Mouse (Mus musculus) midbrain, postnatal 0 days (tissue): Measurements from ENCODE around the gene Piezo1. TPM values are rescaled to one million over a fixed set of nuclear protein-coding genes. Genes with fewer than 3 reads are reported as not detected.

ENCODE experiments used
- ATAC-seq: fragments of 200-750 bp; cut with Nextera tagmentation; 2 replicates; pipeline ENCODE4 v1.8.0; 2017; ENCODE audit warnings: moderate number of reproducible peaks, mild to moderate bottlenecking, moderate TSS enrichment, moderate library complexity; ENCODE audit not compliant: low FRiP score
- DNase-seq: peaks from one replicate; pipeline ENCODE4 v3.0.0-alpha.2; 2015; ENCODE audit warnings: low spot score
- H3K27ac ChIP-seq: fragments of 300-500 bp; sonication (generic); 2 replicates; pipeline ENCODE4 v1.5.1; 2014; ENCODE audit warnings: low read depth, mild to moderate bottlenecking, low read length, mixed read lengths
- H3K27me3 ChIP-seq: fragments of 300-500 bp; sonication (generic); 2 replicates; pipeline ENCODE4 v1.6.1; 2014; ENCODE audit warnings: low read length, control low read depth, mixed read lengths; ENCODE audit not compliant: insufficient read depth
- H3K36me3 ChIP-seq: fragments of 300-500 bp; sonication (generic); 2 replicates; pipeline ENCODE4 v1.6.1; 2014; ENCODE audit warnings: low read length, control low read depth, mixed read lengths; ENCODE audit not compliant: insufficient read depth
- H3K4me1 ChIP-seq: fragments of 300-500 bp; sonication (generic); 2 replicates; pipeline ENCODE4 v1.6.1; 2014; ENCODE audit warnings: mild to moderate bottlenecking, control low read depth, antibody characterized with exemption, low read length, mixed read lengths; ENCODE audit not compliant: insufficient read depth
- H3K4me2 ChIP-seq: fragments of 300-500 bp; sonication (generic); 2 replicates; pipeline ENCODE4 v1.6.1; 2014; ENCODE audit warnings: low read depth, mild to moderate bottlenecking, low read length, mixed read lengths; ENCODE audit not compliant: poor library complexity, severe bottlenecking
- H3K4me3 ChIP-seq: fragments of 300-500 bp; sonication (generic); 2 replicates; pipeline ENCODE4 v1.5.1; 2014; ENCODE audit warnings: low read depth, mild to moderate bottlenecking, low read length, moderate library complexity
- H3K9ac ChIP-seq: fragments of 300-500 bp; sonication (generic); replicated peaks from 2 replicates; pipeline ENCODE4 v1.6.1; 2014; ENCODE audit warnings: mild to moderate bottlenecking, low read length, moderate library complexity, mixed read lengths; ENCODE audit not compliant: poor library complexity, severe bottlenecking
- H3K9me3 ChIP-seq: fragments of 300-500 bp; sonication (generic); 2 replicates; pipeline ENCODE4 v1.6.1; 2016; ENCODE audit warnings: low read length, control low read depth
- CTCF ChIP-seq: IDR thresholded peaks from 2 replicates; pipeline ENCODE4 v1.5.1; 2016; ENCODE audit warnings: antibody characterized with exemption, mild to moderate bottlenecking
- whole genome bisulfite sequencing: fragments of 180-500 bp; shearing (Covaris S2); extraction: QIAGEN DNeasy Blood & Tissue Kit; methylation state at CpG from one replicate; pipeline ENCODE4 v1.1.7; 2014; 5-methylcytosine and 5-hydroxymethylcytosine counted together
- polyA plus RNA-seq: library from polyadenylated mRNA; unstranded; fragments of >200 nt; fragmentation: Nextera tagmentation; extraction: Ambion mirVana; gene quantifications from 2 replicates; pipeline ENCODE4 v1.2.1, GENCODE M21; 2015
- total RNA-seq: library from RNA; depleted of rRNA; stranded (reverse); fragments of >200 nt; gene quantifications from 2 replicates; pipeline ENCODE4 v1.2.3, GENCODE M21; 2014

The Piezo1 gene
- total and polyA plus RNA-seq, 2 experiments from 2014 or later: 1.8 to 10.8 TPM

GRCm38 (mm10) chr8:122463651-122464640 is 87.2 kb downstream of the Piezo1 start:
- 71% methylated on average over 12 of the region's 12 CpGs for whole genome bisulfite sequencing
- H3K9me3 ChIP-seq: no peaks in the 10 kb centered on the region
- TF ChIP-seq CTCF: no peak

DNA sequence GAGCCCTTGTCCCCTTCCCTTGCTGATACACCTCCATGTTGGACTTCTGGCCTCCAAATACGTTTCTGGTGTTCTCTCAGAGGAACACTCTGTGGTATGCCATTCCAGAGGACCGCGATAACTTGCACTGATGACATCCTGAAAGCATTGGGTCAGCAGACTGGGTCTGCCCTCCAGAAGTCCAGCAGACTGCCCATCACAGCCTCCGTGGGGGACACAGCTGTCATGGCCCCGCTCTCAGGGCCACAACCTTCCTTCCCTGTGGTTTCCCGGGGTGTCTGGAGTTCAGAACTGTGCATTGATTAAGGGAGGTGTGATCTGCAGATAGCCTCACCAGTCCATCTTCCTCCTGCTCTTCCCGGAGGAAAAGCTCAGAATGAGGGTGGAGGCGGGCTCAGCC is 88.6 kb downstream of the Piezo1 start:
- 69% methylated on average over 8 of the region's 8 CpGs for WGBS

More at GRCm38 (mm10) chr8:122463651-122464640, 87.2 kb downstream of the Piezo1 start:
- no peak overlapping the region for H3K9ac ChIP-seq
- H3K36me3 ChIP-seq: peaks cover 33% of the 10 kb centered on the region
- no peak for DNase-seq
- no peak for ATAC-seq
- H3K27ac ChIP-seq: no peak overlapping the region
- H3K4me2 ChIP-seq: no peak overlapping the region
- H3K4me1 ChIP-seq: peaks cover 6% of the 10 kb centered on the region; the same call in 1 of the 2 replicates
- H3K4me3 ChIP-seq: no peak overlapping the region
- H3K27me3 ChIP-seq: peaks cover 32% of the 10 kb centered on the region

DNA sequence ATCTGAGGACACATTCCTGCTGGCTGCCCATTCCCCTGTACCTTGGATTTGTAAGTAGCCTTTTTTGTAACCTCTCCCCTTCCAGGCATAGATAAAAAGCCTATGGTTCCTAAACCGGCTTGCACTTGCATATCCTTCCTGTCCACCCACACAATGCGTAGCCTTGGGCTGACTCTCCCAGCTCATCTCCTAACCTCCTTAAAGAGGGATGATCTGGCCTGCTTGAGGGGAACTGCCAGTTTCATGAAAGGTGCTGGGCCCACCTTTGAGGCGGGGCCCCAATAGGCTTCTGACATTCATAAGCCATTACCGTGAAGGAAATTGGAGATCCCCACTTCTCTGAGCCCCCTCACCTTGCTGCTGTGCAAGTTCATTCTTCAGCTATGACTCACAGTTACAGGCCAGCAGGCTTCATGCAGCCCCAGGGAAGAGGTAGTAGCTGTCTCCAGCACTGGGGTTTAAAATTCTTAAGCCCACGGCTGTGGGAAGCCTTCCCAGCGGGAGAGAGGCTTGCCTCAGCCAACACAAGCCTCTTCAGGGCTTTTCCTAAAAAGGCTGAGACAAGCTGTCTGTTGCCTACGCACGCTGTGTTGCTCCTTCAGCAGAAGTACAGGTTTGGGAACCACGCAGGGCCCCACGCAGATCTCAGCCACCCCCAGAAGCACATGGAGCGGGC is 89.5 kb downstream of the Piezo1 start:
- no peak for ATAC-seq
- Histone ChIP-seq H3K4me2 (no peak overlapping the region), H3K9ac (no peak overlapping the region), H3K27ac (no peak overlapping the region), H3K4me3 (no peak overlapping the region), H3K4me1 (peaks cover 6% of the 10 kb centered on the region; the same call in 1 of the 2 replicates), H3K36me3 (peaks cover 11% of the 10 kb centered on the region), H3K27me3 (peaks cover 38% of the 10 kb centered on the region), H3K9me3 (no peaks in the 10 kb centered on the region)
- no peak for DNase-seq
- WGBS: 49% methylated on average over 11 of the region's 11 CpGs
- TF ChIP-seq CTCF: no peak

More for the DNA sequence above, 88.6 kb downstream of the Piezo1 start:
- Histone ChIP-seq H3K27ac (no peak overlapping the region), H3K9ac (no peak overlapping the region), H3K36me3 (peaks cover 19% of the 10 kb centered on the region), H3K4me3 (no peak overlapping the region), H3K27me3 (peaks cover 38% of the 10 kb centered on the region), H3K4me1 (peaks cover 6% of the 10 kb centered on the region; the same call in 1 of the 2 replicates), H3K4me2 (no peak overlapping the region), H3K9me3 (no peaks in the 10 kb centered on the region)
- no peak for TF ChIP-seq CTCF
- ATAC-seq (no peak), DNase-seq (no peak)

- 4% methylated on average over 56 of the region's 56 CpGs for WGBS
- Histone ChIP-seq H3K36me3 (peaks cover 7% of the 10 kb centered on the region), H3K9ac (peak within 1 kb of the TSS; percentile 39; the same call in 1 of the 2 replicates), H3K9me3 (no peaks in the 10 kb centered on the region), H3K27ac (no peak within 1 kb of the TSS), H3K4me3 (peak within 1 kb of the TSS; percentile 40), H3K4me2 (peak within 1 kb of the TSS; percentile 87), H3K4me1 (peaks cover 6% of the 10 kb centered on the region; the same call in 1 of the 2 replicates), H3K27me3 (peaks cover 38% of the 10 kb centered on the region)
- ATAC-seq (peak; percentile 45; the same call in 1 of the 2 replicates), DNase-seq (peak; percentile 6)
- no peak for TF ChIP-seq CTCF
These were observed 90.3 kb downstream of the Piezo1 start, which contains the start of gene Snai3 for GRCm38 (mm10) chr8:122460524-122461472. TSS of gene Snai3 (minus strand) at chr8:122460733.

DNA sequence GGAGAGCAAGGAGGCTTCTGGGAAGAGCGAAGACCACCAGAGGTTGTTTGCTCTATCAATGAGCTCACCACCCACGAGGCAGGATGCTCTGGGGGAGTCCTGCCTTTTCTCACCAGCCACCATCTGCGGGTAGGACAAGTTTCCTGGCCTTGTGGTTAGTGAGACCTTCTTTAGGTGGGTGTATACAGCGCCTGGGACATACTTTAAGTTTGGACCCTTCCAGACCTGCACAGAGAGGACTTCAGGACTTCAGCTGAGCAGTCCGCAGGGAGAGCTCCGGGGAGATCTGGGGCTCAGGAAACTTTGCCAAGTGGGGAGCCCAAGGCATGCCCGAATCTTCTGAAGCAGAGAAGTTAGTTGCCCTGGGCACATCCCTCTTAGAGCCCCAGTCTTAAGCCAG is 91.1 kb downstream of the Piezo1 start:
- peaks cover 6% of the 10 kb centered on the region; the same call in 1 of the 2 replicates for H3K4me1 ChIP-seq
- peak overlapping the region; percentile 87 for H3K4me2 ChIP-seq
- peak overlapping the region; percentile 40 for H3K4me3 ChIP-seq
- no peaks in the 10 kb centered on the region for H3K9me3 ChIP-seq
- no peaks in the 10 kb centered on the region; the same call in 1 of the 2 replicates for H3K36me3 ChIP-seq
- no peak overlapping the region for H3K9ac ChIP-seq
- 36% methylated on average over 7 of the region's 7 CpGs for WGBS
- ATAC-seq (no peak), DNase-seq (no peak)
- H3K27ac ChIP-seq: no peak overlapping the region
- peaks cover 38% of the 10 kb centered on the region for H3K27me3 ChIP-seq
- no peak for TF ChIP-seq CTCF
